Mouse (Mus musculus) embryonic facial prominence, embryonic 13.5 days (tissue): ENCODE results near the gene Cbx4. TPM values are rescaled to one million over a fixed set of nuclear protein-coding genes. Genes with fewer than 3 reads are reported as not detected.

ENCODE experiments used
- ATAC-seq: fragments of 200-750 bp; cut with Nextera tagmentation; 2 replicates; pipeline ENCODE4 v1.8.0; 2017; ENCODE audit warnings: low read depth; ENCODE audit not compliant: insufficient number of reproducible peaks, insufficient read depth, low FRiP score, low TSS enrichment
- H3K27ac ChIP-seq: fragments of 300-500 bp; sonication (generic); 2 replicates; pipeline ENCODE4 v1.5.1; 2015; ENCODE audit warnings: moderate library complexity, mild to moderate bottlenecking, inconsistent platforms
- H3K27me3 ChIP-seq: fragments of 300-500 bp; sonication (generic); 2 replicates; pipeline ENCODE4 v1.6.1; 2015; ENCODE audit warnings: mild to moderate bottlenecking, inconsistent platforms
- H3K36me3 ChIP-seq: fragments of 300-500 bp; sonication (generic); 2 replicates; pipeline ENCODE4 v1.6.1; 2015; ENCODE audit warnings: mild to moderate bottlenecking, inconsistent platforms
- H3K4me1 ChIP-seq: fragments of 300-500 bp; sonication (generic); 2 replicates; pipeline ENCODE4 v1.6.1; 2015; ENCODE audit warnings: inconsistent platforms
- H3K4me2 ChIP-seq: fragments of 300-500 bp; sonication (generic); 2 replicates; pipeline ENCODE4 v1.6.1; 2015; ENCODE audit warnings: moderate library complexity, mild to moderate bottlenecking, inconsistent platforms
- H3K4me3 ChIP-seq: fragments of 300-500 bp; sonication (generic); 2 replicates; pipeline ENCODE4 v1.5.1; 2015; ENCODE audit warnings: mild to moderate bottlenecking, inconsistent platforms
- H3K9ac ChIP-seq: fragments of 300-500 bp; sonication (generic); 2 replicates; pipeline ENCODE4 v1.6.1; 2015; ENCODE audit warnings: mild to moderate bottlenecking, inconsistent platforms
- H3K9me3 ChIP-seq: fragments of 300-500 bp; sonication (generic); 2 replicates; pipeline ENCODE4 v1.6.1; 2016; ENCODE audit warnings: inconsistent platforms
- WGBS: fragments of 180-500 bp; shearing (Covaris S2); methylation state at CpG from one replicate; pipeline ENCODE4 v1.1.7; 2015; ENCODE audit warnings: mixed read lengths; 5-methylcytosine and 5-hydroxymethylcytosine counted together
- polyA plus RNA-seq: library from polyadenylated mRNA; unstranded; fragments of >200 nt; fragmentation: Nextera tagmentation; extraction: Ambion mirVana; gene quantifications from 2 replicates; pipeline ENCODE4 v1.2.1, GENCODE M21; 2015

Cbx4 gene
- polyA plus RNA-seq, 1 experiment from 2014 or later: 14.4 TPM

GRCm38 (mm10) chr11:119090076-119090960 is 4.3 kb upstream of the Cbx4 start:
- Histone ChIP-seq H3K4me3 (peak overlapping the region; percentile 54), H3K27me3 (peaks cover 48% of the 10 kb centered on the region)
- WGBS: under 1% methylated on average over 75 of the region's 75 CpGs

DNA sequence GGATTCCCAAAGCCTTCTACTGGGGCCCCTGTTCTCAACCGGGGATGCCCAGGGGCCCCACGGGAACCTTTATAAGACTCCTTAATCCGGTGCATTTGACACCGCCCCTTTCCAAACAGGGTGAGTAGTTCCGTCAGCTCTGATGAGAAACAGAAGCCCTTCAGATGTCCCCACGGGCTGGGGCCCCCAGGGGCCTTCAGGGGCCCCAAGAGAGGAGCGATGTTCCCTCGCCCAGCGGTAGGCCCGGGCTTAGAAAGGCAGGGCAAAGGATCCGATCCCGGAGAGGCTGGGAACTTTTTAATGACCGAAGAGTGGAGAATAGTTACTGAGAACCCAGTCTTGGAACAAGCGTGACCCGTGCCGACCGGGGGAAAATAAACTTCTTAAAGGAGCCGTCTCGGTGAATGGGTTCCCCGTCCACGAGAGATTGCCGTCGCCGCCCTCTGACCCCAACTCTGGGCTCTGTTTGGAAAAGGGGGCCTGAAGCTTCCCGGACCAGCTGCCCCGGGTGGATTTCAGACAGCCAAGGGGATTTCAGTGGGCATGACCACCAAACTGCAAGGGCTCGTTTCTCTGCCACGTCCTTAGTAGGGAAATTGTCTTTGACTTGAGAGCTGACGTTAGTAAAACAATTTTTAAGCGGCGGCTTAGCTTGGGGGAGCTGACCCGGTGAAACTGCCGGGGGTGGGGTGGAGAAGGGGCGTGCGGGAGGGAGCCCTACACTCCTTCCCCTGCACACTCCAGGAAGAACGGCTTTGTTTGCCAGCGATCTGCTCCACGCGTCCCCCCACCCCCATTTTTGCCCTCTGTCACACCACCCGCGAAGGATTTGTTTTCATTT is 3.4 kb upstream of the Cbx4 start:
- H3K27ac ChIP-seq: no peak overlapping the region

More at GRCm38 (mm10) chr11:119090076-119090960, 4.3 kb upstream of the Cbx4 start:
- Histone ChIP-seq H3K9ac (peak overlapping the region; percentile 77), H3K36me3 (no peaks in the 10 kb centered on the region), H3K9me3 (no peaks in the 10 kb centered on the region), H3K4me2 (peak overlapping the region; percentile 91), H3K4me1 (peaks cover 50% of the 10 kb centered on the region), H3K27ac (peak overlapping the region; percentile 28; the same call in 1 of the 2 replicates)
- ATAC-seq: no peak

GRCm38 (mm10) chr11:119088391-119089234 is 2.6 kb upstream of the Cbx4 start:
- peak overlapping the region; percentile 54; the same call in 1 of the 2 replicates for H3K4me3 ChIP-seq
- no peak overlapping the region for H3K27ac ChIP-seq
- WGBS: under 1% methylated on average over 28 of the region's 28 CpGs
- no peaks in the 10 kb centered on the region for H3K36me3 ChIP-seq
- H3K27me3 ChIP-seq: peaks cover 47% of the 10 kb centered on the region
- peaks cover 63% of the 10 kb centered on the region for H3K4me1 ChIP-seq
- no peak for ATAC-seq
- H3K9me3 ChIP-seq: no peaks in the 10 kb centered on the region
- H3K9ac ChIP-seq: no peak overlapping the region
- peak overlapping the region; percentile 91 for H3K4me2 ChIP-seq

More for the DNA sequence above, 3.4 kb upstream of the Cbx4 start:
- H3K36me3 ChIP-seq: no peaks in the 10 kb centered on the region
- H3K4me2 ChIP-seq: peak overlapping the region; percentile 91
- peaks cover 55% of the 10 kb centered on the region for H3K4me1 ChIP-seq
- WGBS: under 1% methylated on average over 41 of the region's 41 CpGs
- no peak for ATAC-seq
- H3K9ac ChIP-seq: peak overlapping the region; percentile 77
- H3K9me3 ChIP-seq: no peaks in the 10 kb centered on the region
- H3K4me3 ChIP-seq: peak overlapping the region; percentile 54
- H3K27me3 ChIP-seq: peaks cover 48% of the 10 kb centered on the region

GRCm38 (mm10) chr11:119087301-119088082 is 1.5 kb upstream of the Cbx4 start:
- Histone ChIP-seq H3K9ac (no peak overlapping the region; the same call in 1 of the 2 replicates), H3K9me3 (no peaks in the 10 kb centered on the region), H3K4me1 (peaks cover 74% of the 10 kb centered on the region), H3K4me3 (peak overlapping the region; percentile 17), H3K27ac (no peak overlapping the region), H3K36me3 (peaks cover 2% of the 10 kb centered on the region; the same call in 1 of the 2 replicates), H3K27me3 (peaks cover 51% of the 10 kb centered on the region), H3K4me2 (peak overlapping the region; percentile 88; the same call in 1 of the 2 replicates)
- no peak for ATAC-seq
- WGBS: 5% methylated on average over 35 of the region's 35 CpGs

DNA sequence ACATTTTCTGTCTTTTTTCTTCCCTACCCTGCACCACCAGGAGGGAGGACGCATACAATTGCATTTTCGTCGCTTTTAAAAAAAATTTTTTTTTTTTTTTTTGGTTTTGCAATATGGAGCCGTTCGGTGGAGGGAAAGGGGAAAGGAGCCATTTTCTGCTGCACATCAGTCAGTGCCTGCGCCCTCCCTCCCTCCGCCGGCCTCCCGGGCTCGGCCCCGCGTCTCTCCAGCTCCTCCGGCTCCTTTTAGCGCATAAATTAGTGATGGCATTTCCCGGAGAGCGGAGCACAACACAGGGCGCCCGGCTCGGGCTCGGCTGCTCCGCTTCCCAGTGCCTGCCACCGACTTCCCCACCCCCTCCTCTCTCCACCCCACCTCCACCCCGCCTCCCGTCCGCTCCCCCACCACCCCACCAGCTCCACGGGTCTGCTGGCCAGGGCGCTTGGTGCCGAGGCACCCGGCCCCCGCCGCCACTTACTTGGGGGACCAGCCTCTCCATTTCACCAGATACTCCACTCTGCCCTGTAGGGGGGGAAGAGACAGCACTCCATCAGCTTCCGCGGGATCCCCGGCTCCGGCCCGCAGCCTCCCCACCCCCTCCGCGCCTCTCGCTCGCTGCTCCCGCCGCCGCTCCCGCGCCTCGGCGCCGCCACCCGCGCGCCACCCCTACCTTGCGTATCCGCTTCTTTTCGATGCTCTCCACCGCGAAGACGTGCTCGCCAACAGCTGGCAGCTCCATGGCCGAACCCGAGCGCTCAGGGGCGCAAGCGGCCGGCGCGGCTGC is 550 bp downstream of the Cbx4 start:
- ATAC-seq: peak; percentile 27
- Histone ChIP-seq H3K9me3 (no peaks in the 10 kb centered on the region), H3K9ac (peak overlapping the region; percentile 94), H3K27ac (peak overlapping the region; percentile 98), H3K4me2 (peak overlapping the region; percentile 88), H3K36me3 (peaks cover 22% of the 10 kb centered on the region), H3K27me3 (peaks cover 68% of the 10 kb centered on the region), H3K4me1 (peaks cover 83% of the 10 kb centered on the region), H3K4me3 (peak overlapping the region; percentile 81)
- WGBS: under 1% methylated on average over 66 of the region's 66 CpGs

GRCm38 (mm10) chr11:119084446-119085278 is 1.4 kb downstream of the Cbx4 start:
- WGBS: under 1% methylated on average over 17 of the region's 18 CpGs
- Histone ChIP-seq H3K4me2 (peak overlapping the region; percentile 88), H3K27ac (peak overlapping the region; percentile 98), H3K4me1 (peaks cover 80% of the 10 kb centered on the region), H3K36me3 (peaks cover 25% of the 10 kb centered on the region), H3K27me3 (peaks cover 67% of the 10 kb centered on the region), H3K9ac (peak overlapping the region; percentile 94), H3K9me3 (no peaks in the 10 kb centered on the region), H3K4me3 (peak overlapping the region; percentile 81)
- ATAC-seq: no peak

DNA sequence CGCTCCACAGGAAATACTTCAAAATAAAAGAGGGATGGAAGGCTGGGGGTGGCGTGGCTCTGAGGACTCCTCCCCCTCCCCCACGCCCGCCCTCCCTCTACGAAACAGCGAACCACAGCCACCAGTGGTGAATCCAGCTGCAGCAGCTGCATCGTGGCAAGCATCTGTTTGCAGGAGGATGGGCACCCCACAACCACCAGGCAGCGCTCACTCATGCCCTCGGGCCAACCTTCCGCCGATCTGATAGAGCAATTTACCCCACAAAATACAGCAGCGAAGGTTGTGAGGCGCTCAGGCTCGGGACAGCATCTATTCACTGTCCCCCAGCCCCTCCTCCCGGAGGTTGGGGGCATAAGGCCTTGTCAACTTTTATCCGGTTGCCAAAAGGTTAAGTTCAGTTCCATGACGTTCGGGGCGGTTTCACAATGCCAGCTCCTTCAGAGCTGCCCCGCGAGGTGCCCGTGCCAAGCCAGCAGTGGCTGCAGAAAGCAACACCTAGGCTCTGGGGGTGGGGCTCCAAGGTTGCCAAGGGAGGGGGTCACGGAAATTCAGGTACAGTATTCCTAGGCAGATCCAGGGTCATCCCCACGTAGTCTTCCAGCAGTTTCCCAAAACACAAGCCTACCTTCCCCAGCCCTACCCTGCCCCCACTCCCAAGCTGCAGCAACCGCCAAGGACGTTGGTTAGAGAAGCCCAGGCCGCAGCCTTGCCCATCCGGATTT is 2.1 kb downstream of the Cbx4 start:
- H3K27me3 ChIP-seq: peaks cover 63% of the 10 kb centered on the region
- H3K4me2 ChIP-seq: peak overlapping the region; percentile 88
- peaks cover 80% of the 10 kb centered on the region for H3K4me1 ChIP-seq
- H3K27ac ChIP-seq: peak overlapping the region; percentile 98
- no peaks in the 10 kb centered on the region for H3K9me3 ChIP-seq
- peak overlapping the region; percentile 94 for H3K9ac ChIP-seq
- H3K36me3 ChIP-seq: peaks cover 29% of the 10 kb centered on the region
- peak overlapping the region; percentile 81 for H3K4me3 ChIP-seq
- ATAC-seq: no peak
- WGBS: 3% methylated on average over 28 of the region's 28 CpGs

DNA sequence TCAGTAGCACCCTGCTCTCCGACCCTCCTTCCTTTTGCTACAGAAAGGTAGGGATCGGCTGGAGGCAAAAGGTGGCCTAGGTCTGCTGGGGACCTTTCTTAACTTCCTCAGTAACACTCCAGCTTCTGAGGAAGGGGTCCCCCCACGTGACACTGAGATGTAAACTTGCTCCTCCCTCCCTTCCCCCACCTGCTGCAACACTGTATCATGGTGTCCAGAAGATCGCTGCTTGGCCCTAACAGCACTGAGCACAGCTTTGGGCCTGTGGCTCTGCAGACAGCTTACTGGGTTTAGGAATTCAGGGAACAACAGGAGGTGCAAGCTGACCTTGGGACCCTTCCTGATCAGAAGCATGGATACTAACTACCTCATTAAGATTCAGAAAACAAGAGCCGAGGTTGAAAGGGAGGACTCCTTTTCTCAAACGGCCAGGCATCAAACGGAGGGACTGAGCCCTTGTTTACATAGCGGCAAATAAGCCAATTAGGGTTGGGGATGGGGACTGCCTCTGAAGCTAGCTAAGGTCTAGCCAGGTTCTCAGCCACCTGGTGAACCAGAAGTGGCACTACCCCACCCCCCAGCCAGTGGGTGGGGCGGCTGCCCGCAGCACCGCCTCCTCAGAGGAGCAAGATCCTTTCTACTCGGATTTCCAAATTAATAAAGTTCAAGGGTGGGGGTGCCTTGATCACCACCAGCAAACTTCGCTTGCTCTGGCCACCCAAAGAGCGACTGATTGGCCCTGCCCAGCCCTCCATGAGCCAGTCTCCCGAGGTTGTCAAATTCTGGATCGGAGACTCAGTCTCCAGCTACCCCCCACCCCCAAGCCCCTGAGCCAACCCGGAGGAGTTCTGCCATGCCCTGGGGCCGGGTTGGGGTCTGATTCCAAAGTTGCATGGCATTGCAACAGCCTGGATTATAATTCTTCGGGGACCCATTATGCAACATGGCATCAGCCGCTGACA is 3.1 kb downstream of the Cbx4 start:
- H3K27me3 ChIP-seq: peaks cover 56% of the 10 kb centered on the region
- H3K4me1 ChIP-seq: peaks cover 81% of the 10 kb centered on the region
- H3K9me3 ChIP-seq: no peaks in the 10 kb centered on the region
- peak overlapping the region; percentile 88 for H3K4me2 ChIP-seq
- peak overlapping the region; percentile 94 for H3K9ac ChIP-seq
- H3K4me3 ChIP-seq: peak overlapping the region; percentile 81
- 10% methylated on average over 20 of the region's 20 CpGs for WGBS
- no peak for ATAC-seq
- H3K27ac ChIP-seq: no peak overlapping the region
- peaks cover 32% of the 10 kb centered on the region for H3K36me3 ChIP-seq
